Mouse (Mus musculus) G1E (cell line): ENCODE results near the gene Hmgcl. TPM values are rescaled to one million over a fixed set of nuclear protein-coding genes. Genes with fewer than 3 reads are reported as not detected.
"Not testable (repeated sequence)": the region's sequence is repeated elsewhere in the genome, so short reads cannot be mapped to it uniquely, and the experiment has no call there.

ENCODE experiments used
- ATAC-seq: 2 replicates; pipeline ENCODE4 v1.8.0; 2016; ENCODE audit warnings: mild to moderate bottlenecking; ENCODE audit not compliant: insufficient number of reproducible peaks, poor library complexity, low FRiP score, severe bottlenecking; ENCODE audit errors: extremely low read depth
- DNase-seq: peaks from one replicate; pipeline ENCODE4 v3.0.0; 2012; ENCODE audit warnings: low spot score
- H3K27me3 ChIP-seq: 2 replicates; pipeline ENCODE4 v1.6.1; 2012; ENCODE audit warnings: mild to moderate bottlenecking, low read length, inconsistent platforms; ENCODE audit not compliant: insufficient read depth
- H3K36me3 ChIP-seq: replicated peaks from 2 replicates; pipeline ENCODE3; 2012; ENCODE audit warnings: mild to moderate bottlenecking, inconsistent platforms
- H3K4me1 ChIP-seq: 2 replicates; pipeline ENCODE4 v1.6.1; 2012; ENCODE audit warnings: low read depth, low read length, inconsistent platforms, mixed read lengths; ENCODE audit not compliant: insufficient read depth
- H3K4me3 ChIP-seq: 2 replicates; pipeline ENCODE4 v1.5.1; 2012; ENCODE audit warnings: low read depth, mild to moderate bottlenecking, inconsistent platforms, low read length, moderate library complexity, mixed read lengths
- H3K9me3 ChIP-seq: replicated peaks from 2 replicates; pipeline ENCODE4 v1.6.1; 2012; ENCODE audit warnings: inconsistent platforms
- CTCF ChIP-seq: IDR thresholded peaks from 2 replicates; pipeline ENCODE4 v1.5.1; 2012; ENCODE audit warnings: low read depth, low read length, inconsistent platforms, mixed read lengths
- GATA1 ChIP-seq: IDR thresholded peaks from 2 replicates; pipeline ENCODE4 v1.6.1; 2012; ENCODE audit warnings: borderline replicate concordance, low read length, inconsistent platforms, mixed read lengths
- GATA2 ChIP-seq: IDR thresholded peaks from 2 replicates; pipeline ENCODE4 v1.6.1; 2012; ENCODE audit warnings: low read depth, low read length, inconsistent platforms, borderline replicate concordance
- POLR2AphosphoS5 ChIP-seq: IDR thresholded peaks from 2 replicates; pipeline ENCODE4 v1.6.1; 2012; ENCODE audit warnings: low read depth, low read length, inconsistent platforms; ENCODE audit not compliant: insufficient replicate concordance
- TAL1 ChIP-seq: conservative IDR thresholded peaks from 2 replicates; pipeline ENCODE4 v1.6.1; 2012; ENCODE audit warnings: low read depth, low read length, inconsistent platforms, mixed read lengths
- polyA plus RNA-seq: library from polyadenylated mRNA; stranded (reverse); fragments of >175 nt; gene quantifications from 2 replicates; pipeline ENCODE4 v1.2.3, GENCODE M21; 2012
- total RNA-seq, 2 experiments: library from RNA; stranded (forward) in 1 of 2; stranded (reverse) in 1 of 2; fragments of 200-1000 nt in 1 of 2; fragments of >200 nt in 1 of 2; fragmentation: Nextera tagmentation in 1 of 2; gene quantifications; 2 replicates each; pipeline ENCODE4 v1.2.3; 2014 to 2017

The Hmgcl gene
- total and polyA plus RNA-seq, 3 experiments, result 22.2 to 39.1 (median 33.3) TPM

DNA sequence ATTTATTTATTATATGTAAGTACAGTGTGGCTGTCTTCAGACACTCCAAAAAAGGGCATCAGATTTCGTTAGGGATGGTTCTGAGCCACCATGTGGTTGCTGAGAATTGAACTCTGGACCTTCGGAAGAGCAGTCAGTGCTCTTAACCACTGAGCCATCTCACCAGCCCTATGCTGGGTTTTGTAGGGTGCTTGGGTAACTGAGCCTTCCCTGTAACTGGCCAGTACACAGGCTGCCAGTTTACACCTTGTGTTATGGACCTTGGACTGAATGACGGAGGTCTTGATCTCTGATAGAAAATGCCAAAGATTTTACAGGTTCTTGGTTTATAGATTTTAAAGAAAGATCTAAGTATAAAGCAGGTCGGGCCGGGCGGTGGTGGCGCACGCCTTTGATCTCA, 16.0 kb upstream of the Hmgcl start:
- Histone ChIP-seq H3K4me1 (peaks cover 13% of the 10 kb centered on the region), H3K27me3 (no peaks in the 10 kb centered on the region), H3K36me3 (peaks cover 95% of the 10 kb centered on the region), H3K9me3 (no peaks in the 10 kb centered on the region), H3K4me3 (no peak overlapping the region)
- no peak for DNase-seq
- ATAC-seq, result no peak
- TF ChIP-seq GATA2 (no peak), TAL1 (no peak), POLR2AphosphoS5 (no peak), GATA1 (no peak), CTCF (no peak)

- Histone ChIP-seq H3K27me3 (no peaks in the 10 kb centered on the region), H3K4me1 (peaks cover 13% of the 10 kb centered on the region), H3K9me3 (no peaks in the 10 kb centered on the region), H3K36me3 (peaks cover 95% of the 10 kb centered on the region), H3K4me3 (no peak overlapping the region)
- no peak for ATAC-seq
- no peak for TF ChIP-seq TAL1
- no peak for TF ChIP-seq CTCF
- no peak for TF ChIP-seq GATA1
- TF ChIP-seq GATA2, result no peak
- TF ChIP-seq POLR2AphosphoS5, result no peak
- DNase-seq, result no peak
Measured at GRCm38 (mm10) chr4:135931832-135932231, 14.4 kb upstream of the Hmgcl start.

DNA sequence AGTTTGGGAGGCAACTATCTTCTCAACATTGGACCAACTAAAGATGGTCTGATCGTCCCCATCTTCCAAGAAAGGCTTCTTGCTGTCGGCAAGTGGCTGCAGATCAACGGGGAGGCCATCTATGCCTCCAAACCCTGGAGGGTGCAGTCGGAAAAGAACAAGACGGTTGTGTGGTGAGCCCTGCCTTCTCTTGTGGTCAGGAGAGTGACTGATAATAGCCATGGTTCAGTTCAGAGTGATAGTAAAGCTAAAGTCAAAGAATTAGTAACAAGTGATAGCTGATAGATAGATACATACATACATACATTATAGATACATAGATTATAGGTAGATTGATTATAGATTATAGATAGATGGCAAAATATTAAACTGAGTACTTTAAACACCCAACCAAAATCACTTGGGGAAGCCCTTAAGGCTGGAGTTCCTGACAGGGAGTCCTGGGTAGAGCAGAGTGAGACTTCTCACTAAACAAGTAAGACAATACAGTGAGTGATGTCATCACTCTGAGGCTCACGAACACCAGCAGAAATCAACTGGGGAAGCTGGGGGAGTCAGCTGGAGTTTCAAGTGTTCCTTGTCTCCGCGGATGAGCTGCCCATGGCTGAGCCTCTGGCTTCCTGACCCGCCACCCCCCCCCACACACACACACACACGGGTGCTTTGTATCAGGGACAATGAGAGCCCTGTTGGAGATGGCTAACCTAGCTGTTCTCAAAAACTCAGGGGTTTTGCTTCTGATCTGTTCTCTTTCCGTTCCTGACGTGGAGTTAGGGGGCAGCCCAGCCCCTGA, 11.3 kb upstream of the Hmgcl start:
- ATAC-seq (no peak), DNase-seq (no peak)
- Histone ChIP-seq H3K9me3 (no peaks in the 10 kb centered on the region), H3K36me3 (peaks cover 95% of the 10 kb centered on the region), H3K4me1 (peaks cover 20% of the 10 kb centered on the region), H3K27me3 (no peaks in the 10 kb centered on the region), H3K4me3 (no peak overlapping the region; the same call in 1 of the 2 replicates)
- no peak for TF ChIP-seq GATA2
- no peak for TF ChIP-seq CTCF
- TF ChIP-seq TAL1, result no peak
- no peak for TF ChIP-seq POLR2AphosphoS5
- no peak for TF ChIP-seq GATA1

- H3K4me3 ChIP-seq, result no peak overlapping the region
- H3K27me3 ChIP-seq, result no peaks in the 10 kb centered on the region
- ATAC-seq (no peak), DNase-seq (no peak)
- peaks cover 94% of the 10 kb centered on the region for H3K36me3 ChIP-seq
- no peaks in the 10 kb centered on the region for H3K9me3 ChIP-seq
- H3K4me1 ChIP-seq, result peaks cover 20% of the 10 kb centered on the region
- TF ChIP-seq GATA2 (no peak), GATA1 (no peak), CTCF (no peak), TAL1 (no peak), POLR2AphosphoS5 (no peak)
Measured at GRCm38 (mm10) chr4:135935502-135935901, 10.7 kb upstream of the Hmgcl start.

DNA sequence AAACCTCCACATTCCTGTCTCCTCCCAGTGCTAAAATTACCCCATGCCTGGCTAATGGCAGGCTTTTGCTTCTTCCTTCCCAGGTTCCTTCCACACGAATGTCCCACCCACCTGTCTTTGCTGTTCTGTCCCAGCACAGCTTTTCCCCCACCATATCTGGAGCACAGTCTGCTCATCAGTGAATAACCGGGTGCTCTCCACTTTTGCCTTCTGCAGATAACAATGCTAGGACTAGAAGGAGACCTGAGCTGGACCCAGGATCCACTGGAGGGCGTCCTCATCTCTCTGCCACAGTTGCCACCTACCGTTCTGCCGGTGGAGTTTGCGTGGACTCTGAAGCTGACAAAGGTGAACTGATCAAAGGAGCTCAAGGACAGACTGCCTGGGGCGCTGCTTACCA, 7.4 kb upstream of the Hmgcl start:
- Histone ChIP-seq H3K27me3 (no peaks in the 10 kb centered on the region), H3K36me3 (peaks cover 83% of the 10 kb centered on the region), H3K4me1 (peaks cover 22% of the 10 kb centered on the region), H3K9me3 (peaks cover 2% of the 10 kb centered on the region; the same call in 1 of the 2 replicates), H3K4me3 (no peak overlapping the region)
- DNase-seq, result no peak
- no peak for ATAC-seq
- TF ChIP-seq GATA1 (no peak), CTCF (no peak), POLR2AphosphoS5 (no peak), TAL1 (no peak)

- H3K9me3 ChIP-seq, H3K4me3 ChIP-seq, ATAC-seq, DNase-seq, H3K27me3 ChIP-seq: not testable (repeated sequence)
- peak; percentile 20; the same call in 1 of the 2 replicates for TF ChIP-seq CTCF
- Histone ChIP-seq H3K36me3 (peaks cover 65% of the 10 kb centered on the region), H3K4me1 (peaks cover 16% of the 10 kb centered on the region)
Measured at GRCm38 (mm10) chr4:135941026-135941425, 5.2 kb upstream of the Hmgcl start.

GRCm38 (mm10) chr4:135942193-135942592, 4.1 kb upstream of the Hmgcl start:
- H3K36me3 ChIP-seq, result peaks cover 53% of the 10 kb centered on the region
- peaks cover 23% of the 10 kb centered on the region for H3K4me1 ChIP-seq
- no peak for TF ChIP-seq TAL1
- no peak for TF ChIP-seq CTCF
- TF ChIP-seq GATA2, result no peak
- TF ChIP-seq POLR2AphosphoS5, result no peak
- TF ChIP-seq GATA1, result no peak
- no peak for ATAC-seq
- DNase-seq, result no peak
- peaks cover 2% of the 10 kb centered on the region; the same call in 1 of the 2 replicates for H3K9me3 ChIP-seq
- H3K4me3 ChIP-seq, result no peak overlapping the region
- no peaks in the 10 kb centered on the region for H3K27me3 ChIP-seq
